Mouse (Mus musculus) ES-E14 (cell line): ENCODE measurements around the gene Gm42715. TPM values are rescaled to one million over a fixed set of nuclear protein-coding genes. Genes with fewer than 3 reads are reported as not detected.

Experiments used
- DNase-seq: peaks from one replicate; pipeline ENCODE4 v3.0.0-alpha.2; 2013; ENCODE audit warnings: low read depth, low spot score
- H3K27ac ChIP-seq: 2 replicates; pipeline ENCODE4 v1.5.1; 2012; ENCODE audit warnings: low read depth, mild to moderate bottlenecking, low read length, moderate library complexity, mixed read lengths; ENCODE audit not compliant: poor library complexity, insufficient read depth, severe bottlenecking
- H3K36me3 ChIP-seq: 2 replicates; pipeline ENCODE4 v1.6.1; 2012; ENCODE audit warnings: mild to moderate bottlenecking, low read length, moderate library complexity, mixed read lengths; ENCODE audit not compliant: control insufficient read depth, poor library complexity, insufficient read depth, severe bottlenecking
- H3K4me1 ChIP-seq, 2 experiments: fragments of 150-350 bp in 1 of 2; sonication (generic) in 1 of 2; 2 replicates each; pipeline ENCODE4 v1.6.1; 2012; ENCODE audit warnings: low read length in 2 of 2, mild to moderate bottlenecking in 1 of 2, mixed read lengths in 1 of 2; ENCODE audit not compliant: control insufficient read depth in 2 of 2, insufficient read depth in 2 of 2, poor library complexity in 1 of 2
- H3K4me3 ChIP-seq, 2 experiments: fragments of 150-350 bp in 1 of 2; sonication (generic) in 1 of 2; 2 replicates each; pipeline ENCODE4 v1.5.1; 2012; ENCODE audit warnings: low read length in 2 of 2, low read depth in 1 of 2, mild to moderate bottlenecking in 1 of 2, mixed read lengths in 1 of 2; ENCODE audit not compliant: insufficient read depth in 1 of 2, poor library complexity in 1 of 2, severe bottlenecking in 1 of 2
- H3K9ac ChIP-seq: 2 replicates; pipeline ENCODE4 v1.6.1; 2012; ENCODE audit warnings: low read depth, mild to moderate bottlenecking, low read length, mixed read lengths; ENCODE audit not compliant: poor library complexity, insufficient read depth, severe bottlenecking
- H3K9me3 ChIP-seq: fragments of 150-350 bp; sonication (generic); 2 replicates; pipeline ENCODE4 v1.6.1; 2012; ENCODE audit warnings: low read depth, mild to moderate bottlenecking, low read length; ENCODE audit not compliant: control insufficient read depth, insufficient read depth
- CHD2 ChIP-seq: IDR thresholded peaks from 2 replicates; pipeline ENCODE4 v1.6.1; 2014; ENCODE audit warnings: mild to moderate bottlenecking, low read depth, low read length, inconsistent platforms
- HCFC1 ChIP-seq: IDR thresholded peaks from 2 replicates; pipeline ENCODE4 v1.6.1; 2012; ENCODE audit warnings: low read length, inconsistent platforms, borderline replicate concordance; ENCODE audit not compliant: insufficient read depth
- MAFK ChIP-seq: IDR thresholded peaks from 2 replicates; pipeline ENCODE4 v1.6.1; 2014; ENCODE audit warnings: mild to moderate bottlenecking, low read depth, low read length, inconsistent platforms; ENCODE audit not compliant: insufficient read depth
- ZC3H11A ChIP-seq: IDR thresholded peaks from 2 replicates; pipeline ENCODE4 v1.6.1; 2012; ENCODE audit warnings: low read depth, mild to moderate bottlenecking, inconsistent platforms, low read length, borderline replicate concordance
- ZNF384 ChIP-seq: IDR thresholded peaks from 2 replicates; pipeline ENCODE4 v1.6.1; 2012; ENCODE audit warnings: low read depth, low read length, inconsistent platforms
- in situ Hi-C, 2 experiments: fragments of 600-800 bp; cut with MboI; formaldehyde crosslinking; loops; one replicate each; pipeline ENCODE4 v1.15.1; 2025; ENCODE audit warnings: low sequenced_read_pairs in 2 of 2, inconsistent platforms in 1 of 2; ENCODE audit not compliant: unreplicated experiment in 2 of 2
- total RNA-seq: library from RNA; depleted of rRNA; stranded (reverse); fragments of 300-350 nt; gene quantifications from 2 replicates; pipeline ENCODE4 v1.2.3, GENCODE M21; 2012

Gene Gm42715
- total RNA-seq, 1 experiment, result 22.9 TPM

DNA sequence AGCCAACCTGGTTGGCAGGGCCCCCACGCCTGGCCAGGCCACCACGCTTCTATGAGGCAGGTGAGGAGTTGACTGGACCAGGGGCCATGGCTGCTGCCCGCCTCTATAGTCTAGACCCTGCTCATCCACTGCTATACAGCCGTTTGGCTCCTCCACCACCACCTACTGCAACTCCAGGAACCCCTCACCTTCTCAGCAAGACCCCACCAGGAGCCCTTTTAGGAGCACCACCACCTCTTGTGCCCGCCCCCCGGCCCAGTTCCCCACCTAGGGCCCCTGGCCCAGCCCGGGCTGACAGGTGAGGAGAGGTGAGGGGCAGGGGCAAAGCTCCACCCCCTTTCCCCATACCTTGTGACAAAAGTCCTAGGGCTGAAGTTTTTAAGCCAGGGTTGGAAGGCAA, 29.4 kb upstream of the Gm42715 start:
- TF ChIP-seq HCFC1 (no peak), ZC3H11A (no peak)
- in situ Hi-C loops, result no loop called here
- no peak overlapping the region for H3K27ac ChIP-seq
- H3K36me3 ChIP-seq, result peaks cover 33% of the 10 kb centered on the region
- H3K9ac ChIP-seq, result no peak overlapping the region
- no peaks in the 10 kb centered on the region for H3K9me3 ChIP-seq
- no peaks in the 10 kb centered on the region for H3K4me1 ChIP-seq
- H3K4me3 ChIP-seq, result no peak overlapping the region; a peak in 1 of 4 replicates
- no peak for DNase-seq

DNA sequence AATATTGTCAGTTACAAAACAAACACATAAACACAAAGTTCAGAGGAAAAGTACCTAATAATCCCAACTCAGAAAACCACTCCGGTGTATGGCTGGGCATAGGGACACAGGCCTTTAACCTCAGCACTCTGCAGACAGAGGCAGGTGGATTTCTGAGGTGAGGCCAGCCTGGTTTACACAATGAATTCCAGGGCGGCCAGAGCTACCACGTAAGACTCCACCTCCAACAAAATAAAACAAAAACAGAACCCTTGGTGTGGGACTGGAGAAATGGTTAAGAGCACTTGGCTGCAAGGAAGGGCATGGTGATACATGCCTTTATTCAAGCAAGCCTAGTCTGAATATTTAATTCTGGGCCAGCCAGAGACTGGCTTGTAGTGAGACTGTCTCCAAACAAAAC, 27.5 kb upstream of the Gm42715 start:
- H3K36me3 ChIP-seq, result peaks cover 23% of the 10 kb centered on the region
- no peaks in the 10 kb centered on the region for H3K9me3 ChIP-seq
- no peak overlapping the region for H3K4me3 ChIP-seq
- no peak overlapping the region for H3K27ac ChIP-seq
- no peak for TF ChIP-seq MAFK
- TF ChIP-seq ZC3H11A, result no peak
- no peak for TF ChIP-seq HCFC1
- no peak for TF ChIP-seq CHD2
- TF ChIP-seq ZNF384, result no peak
- in situ Hi-C loops, result no loop called here
- H3K9ac ChIP-seq, result no peak overlapping the region
- H3K4me1 ChIP-seq, result no peaks in the 10 kb centered on the region
- no peak for DNase-seq

DNA sequence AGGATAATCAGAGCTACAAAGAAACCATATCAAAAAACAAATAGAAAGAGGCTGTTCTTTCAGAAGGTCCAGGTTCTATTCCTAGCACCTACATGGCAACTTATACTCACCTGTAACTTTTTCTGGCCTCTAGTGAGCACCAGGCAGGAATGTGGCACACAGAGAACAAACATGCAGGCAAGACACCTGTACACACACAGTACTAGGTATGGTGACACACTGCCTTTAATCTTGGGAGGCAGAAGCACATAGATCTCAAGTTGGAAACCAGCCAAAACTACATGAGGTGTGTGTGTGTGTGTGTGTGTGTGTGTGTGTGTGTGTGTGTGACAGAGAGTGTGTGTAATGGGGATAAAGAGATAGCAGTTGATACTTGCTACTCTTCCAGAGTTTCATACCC, 24.7 kb upstream of the Gm42715 start:
- in situ Hi-C loops, result no loop called here
- Histone ChIP-seq H3K4me3 (no peak overlapping the region), H3K9me3 (no peaks in the 10 kb centered on the region), H3K36me3 (peaks cover 12% of the 10 kb centered on the region), H3K4me1 (no peaks in the 10 kb centered on the region), H3K27ac (no peak overlapping the region), H3K9ac (no peak overlapping the region)
- TF ChIP-seq HCFC1, result no peak
- no peak for TF ChIP-seq CHD2
- no peak for TF ChIP-seq ZNF384
- TF ChIP-seq MAFK, result no peak
- TF ChIP-seq ZC3H11A, result no peak
- no peak for DNase-seq

DNA sequence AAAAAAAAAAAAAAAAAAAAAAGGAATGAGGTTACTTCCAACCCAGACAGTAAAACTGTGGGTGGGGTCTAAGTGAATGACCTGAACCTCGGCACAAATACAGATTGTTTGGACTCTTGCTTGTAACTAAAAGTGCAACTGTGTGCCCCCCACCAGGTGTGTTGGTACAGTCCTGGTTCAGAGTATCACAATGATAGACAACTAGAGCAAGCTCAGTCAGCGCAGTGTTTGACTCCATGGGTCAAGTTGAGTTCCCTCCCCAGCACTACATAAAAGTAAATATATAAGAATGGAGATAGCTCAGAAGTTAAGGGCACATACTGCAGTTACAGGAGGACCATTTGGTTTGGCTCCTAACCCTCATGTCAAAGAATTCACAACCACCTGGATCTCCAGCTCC, 22.0 kb upstream of the Gm42715 start:
- in situ Hi-C loops, result no loop called here

DNA sequence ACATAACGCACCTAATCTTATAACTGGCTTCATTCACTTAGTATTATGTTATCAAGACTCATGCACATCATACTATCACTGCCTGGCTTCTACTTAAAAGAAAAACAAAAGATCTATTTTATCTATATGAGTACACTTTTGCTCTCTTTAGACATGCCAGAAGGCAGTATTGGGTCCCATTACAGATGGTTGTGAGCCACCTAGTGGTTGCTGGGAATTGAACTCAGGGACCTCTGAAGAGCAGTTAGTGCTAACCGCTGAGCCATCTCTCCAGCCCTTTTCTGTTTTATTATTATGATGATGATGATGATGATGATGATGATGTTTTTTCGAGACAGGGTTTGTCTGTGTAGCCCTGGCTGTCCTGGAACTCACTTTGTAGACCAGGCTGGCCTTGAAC, 21.0 kb upstream of the Gm42715 start:
- H3K9ac ChIP-seq, result no peak overlapping the region
- no peaks in the 10 kb centered on the region for H3K9me3 ChIP-seq
- DNase-seq, result no peak
- TF ChIP-seq ZC3H11A, result no peak
- TF ChIP-seq HCFC1, result no peak
- TF ChIP-seq ZNF384, result no peak
- no peak for TF ChIP-seq CHD2
- no peak for TF ChIP-seq MAFK
- in situ Hi-C loops, result no loop called here
- H3K4me1 ChIP-seq, result no peaks in the 10 kb centered on the region
- no peak overlapping the region for H3K27ac ChIP-seq
- no peaks in the 10 kb centered on the region for H3K36me3 ChIP-seq
- no peak overlapping the region for H3K4me3 ChIP-seq

More for the DNA sequence above, 22.0 kb upstream of the Gm42715 start:
- H3K4me1 ChIP-seq, result no peaks in the 10 kb centered on the region
- H3K36me3 ChIP-seq, result no peaks in the 10 kb centered on the region
- DNase-seq, result no peak
- H3K9ac ChIP-seq, result no peak overlapping the region
- H3K9me3 ChIP-seq, result no peaks in the 10 kb centered on the region
- no peak overlapping the region for H3K27ac ChIP-seq
- TF ChIP-seq ZC3H11A (no peak), ZNF384 (0 out of 2 replicates have a peak, but pooled peaks have one; percentile 24)
- no peak overlapping the region for H3K4me3 ChIP-seq
